Mouse (Mus musculus): ENCODE measurements at regions not wholly inside any gene's neighbourhood (a gene's known extent, or its start where the extent isn't known, plus 50 kb on each side); places are given as distances from the start of the nearest gene placed in this dataset.

- no peaks in the 10 kb centered on the region for H3K79me2 ChIP-seq (ENCODE audit: control insufficient read depth, insufficient read depth, low read length, poor library complexity)
- TF ChIP-seq ZKSCAN1 (IDR thresholded peaks at IDR 0.05; ENCODE audit: low read depth, low read length) (no peak), GATA1 (IDR thresholded peaks at IDR 0.05; ENCODE audit: low read depth, low read length) (no peak), CHD2 (IDR thresholded peaks at IDR 0.05; ENCODE audit: low read length) (no peak), RAD21 (IDR thresholded peaks at IDR 0.05; ENCODE audit: low read depth, low read length) (no peak), CHD1 (IDR thresholded peaks at IDR 0.05; ENCODE audit: low read depth, low read length) (no peak), MXI1 (IDR thresholded peaks at IDR 0.05; ENCODE audit: low read depth, low read length) (no peak), SIN3A (IDR thresholded peaks at IDR 0.05; ENCODE audit: low read length) (no peak), MEF2A (IDR thresholded peaks at IDR 0.05; ENCODE audit: extremely low read depth, insufficient replicate concordance, low read depth, low read length, poor library complexity, severe bottlenecking) (no peak), KAT2A (conservative IDR thresholded peaks at IDR 0.05; ENCODE audit: low read depth, low read length) (no peak), EP300 (IDR thresholded peaks at IDR 0.05; ENCODE audit: low read depth in 1 of 2, low read length in 2 of 2) (no peak), JUND (IDR thresholded peaks at IDR 0.05; ENCODE audit: low read depth, low read length) (no peak), ETS1 (IDR thresholded peaks at IDR 0.05; ENCODE audit: low read depth, low read length) (no peak), TCF12 (IDR thresholded peaks at IDR 0.05; ENCODE audit: low read depth, low read length) (no peak), USF2 (IDR thresholded peaks at IDR 0.05; ENCODE audit: borderline replicate concordance in 1 of 2, insufficient read depth in 1 of 2, low read depth in 1 of 2, low read length in 2 of 2) (no peak), ZMIZ1 (IDR thresholded peaks at IDR 0.05; ENCODE audit: low read depth, low read length) (no peak), RCOR1 (IDR thresholded peaks at IDR 0.05; ENCODE audit: low read depth, low read length) (no peak), POLR2A (IDR thresholded peaks at IDR 0.05; ENCODE audit: control insufficient read depth in 1 of 2, insufficient read depth in 1 of 2, low read depth in 1 of 2, low read length in 2 of 2, poor library complexity in 1 of 2) (no peak), E2F4 (IDR thresholded peaks at IDR 0.05; ENCODE audit: borderline replicate concordance, low read depth, low read length) (no peak)
- no peaks in the 10 kb centered on the region for H3K9me3 ChIP-seq (replicated peaks; ENCODE audit: insufficient read depth, low read length)
- H3K4me3 ChIP-seq (ENCODE audit: control insufficient read depth in 1 of 2, insufficient read depth in 1 of 2, low read depth in 2 of 2, low read length in 2 of 2): no peak overlapping the region
- no peaks in the 10 kb centered on the region for H3K36me3 ChIP-seq (ENCODE audit: control insufficient read depth in 1 of 2, insufficient read depth in 2 of 2, low read length in 2 of 2)
- H3K27ac ChIP-seq (ENCODE audit: control insufficient read depth, low read depth, low read length): no peak overlapping the region
- no peak overlapping the region for H3K9ac ChIP-seq (ENCODE audit: control insufficient read depth, low read depth, low read length, poor library complexity, severe bottlenecking)
- H3K27me3 ChIP-seq (ENCODE audit: control insufficient read depth in 1 of 2, insufficient read depth in 2 of 2, low read length in 2 of 2): no peaks in the 10 kb centered on the region
- no peaks in the 10 kb centered on the region for H3K4me1 ChIP-seq (ENCODE audit: control insufficient read depth in 1 of 2, insufficient read depth in 2 of 2, low read length in 2 of 2)
- no peak for DNase-seq (ENCODE audit: low read depth, low spot score)
Observed at GRCm38 (mm10) chr7:39773291-39773690, 255.7 kb downstream of the Zfp619 start.

- TF ChIP-seq MAZ (IDR thresholded peaks at IDR 0.05; ENCODE audit: low read depth, low read length) (no peak), ELF1 (IDR thresholded peaks at IDR 0.05; ENCODE audit: low read depth, low read length) (no peak), MXI1 (IDR thresholded peaks at IDR 0.05; ENCODE audit: low read depth, low read length) (no peak), MYC (IDR thresholded peaks at IDR 0.05; ENCODE audit: low read depth, low read length) (no peak)
- Histone ChIP-seq H3K36me3 (ENCODE audit: control insufficient read depth in 1 of 2, insufficient read depth in 2 of 2, low read length in 2 of 2) (no peaks in the 10 kb centered on the region), H3K79me2 (ENCODE audit: control insufficient read depth, insufficient read depth, low read length, poor library complexity) (no peaks in the 10 kb centered on the region), H3K4me3 (ENCODE audit: control insufficient read depth in 1 of 2, insufficient read depth in 1 of 2, low read depth in 2 of 2, low read length in 2 of 2) (no peak overlapping the region), H3K4me1 (ENCODE audit: control insufficient read depth in 1 of 2, insufficient read depth in 2 of 2, low read length in 2 of 2) (no peaks in the 10 kb centered on the region), H3K9me3 (replicated peaks; ENCODE audit: insufficient read depth, low read length) (no peaks in the 10 kb centered on the region), H3K9ac (ENCODE audit: control insufficient read depth, low read depth, low read length, poor library complexity, severe bottlenecking) (no peak overlapping the region), H3K27me3 (ENCODE audit: control insufficient read depth in 1 of 2, insufficient read depth in 2 of 2, low read length in 2 of 2) (no peaks in the 10 kb centered on the region), H3K27ac (ENCODE audit: control insufficient read depth, low read depth, low read length) (no peak overlapping the region)
- DNase-seq (ENCODE audit: low read depth, low spot score): no peak
Observed at GRCm38 (mm10) chr7:39789321-39789720, 271.8 kb downstream of the Zfp619 start.

Measured in MEL (cell line).